Mouse (Mus musculus) lung, postnatal 10 days (tissue): ENCODE measurements at regions not wholly inside any gene's neighbourhood (a gene's known extent, or its start where the extent isn't known, plus 50 kb on each side); places are given as distances from the start of the nearest gene placed in this dataset.

Experiments used
- DNase-seq: peaks from one replicate; pipeline ENCODE4 v3.0.0; 2021

DNA sequence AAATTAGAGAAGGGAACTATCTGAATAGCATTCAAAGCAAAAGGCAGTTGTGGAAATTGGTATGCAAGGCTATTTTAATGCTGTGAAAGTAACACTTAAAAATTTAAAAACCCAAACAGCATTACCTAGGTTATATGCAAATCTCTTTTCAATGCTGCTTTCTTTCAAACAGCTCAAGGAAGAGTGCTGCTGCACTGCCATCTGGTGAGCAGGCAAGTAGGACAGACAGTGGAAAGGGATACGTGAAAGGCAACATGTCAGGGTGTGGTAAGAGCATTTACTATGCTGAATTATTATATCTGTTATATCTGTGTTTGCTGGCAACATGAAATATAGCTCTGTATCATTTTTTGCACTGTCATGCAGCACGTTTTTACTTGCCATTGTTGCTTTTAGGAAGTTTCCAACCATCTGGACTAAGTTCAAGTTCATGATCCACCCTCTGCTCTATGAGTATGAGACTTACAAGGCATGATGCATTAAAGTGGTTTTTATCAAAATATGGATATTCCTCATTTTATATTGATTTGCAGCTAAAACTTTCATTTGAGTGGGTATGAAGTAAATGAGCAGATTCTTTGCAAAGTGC, 1223.0 kb downstream of the Dnajb9 start:
- DNase-seq = no peak

DNA sequence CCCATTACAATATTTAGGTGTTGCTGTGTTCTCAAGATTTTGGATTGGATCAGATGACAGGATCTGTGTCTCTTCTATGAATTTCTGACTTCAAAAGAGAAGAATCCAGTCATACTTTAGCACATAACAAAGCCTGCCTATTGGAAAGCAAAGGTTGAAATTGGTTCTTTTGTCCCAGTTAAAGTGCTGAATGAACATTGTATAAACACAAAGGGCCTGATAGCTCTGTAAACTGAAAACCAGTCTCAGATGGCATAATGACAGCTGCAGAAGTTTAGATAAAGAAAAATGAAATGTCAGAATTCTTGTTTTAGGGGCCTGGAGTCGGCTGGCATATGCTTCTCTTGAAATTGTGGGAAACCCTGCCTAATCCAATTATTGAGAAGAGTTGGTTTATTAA, 1223.6 kb downstream of the Dnajb9 start:
- DNase-seq = no peak

DNA sequence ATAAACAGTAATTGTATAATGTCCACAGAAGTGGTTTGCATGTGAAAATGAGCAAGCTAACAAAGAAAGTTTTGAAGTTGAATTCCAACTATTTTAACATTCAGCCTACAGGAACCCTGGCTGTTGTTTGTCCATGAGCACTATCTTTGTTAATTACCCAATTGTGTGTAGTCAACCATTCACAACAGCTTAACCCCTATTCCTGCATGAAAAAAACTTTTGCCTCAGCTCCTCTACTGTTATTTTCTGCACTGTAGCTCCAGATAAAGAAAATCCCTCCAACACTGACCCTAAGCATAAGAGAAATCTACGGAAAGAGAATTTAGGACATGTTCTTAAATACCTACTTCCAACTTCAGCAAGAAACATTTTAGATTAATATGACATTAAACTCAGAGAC, 1224.0 kb downstream of the Dnajb9 start:
- DNase-seq = no peak

DNA sequence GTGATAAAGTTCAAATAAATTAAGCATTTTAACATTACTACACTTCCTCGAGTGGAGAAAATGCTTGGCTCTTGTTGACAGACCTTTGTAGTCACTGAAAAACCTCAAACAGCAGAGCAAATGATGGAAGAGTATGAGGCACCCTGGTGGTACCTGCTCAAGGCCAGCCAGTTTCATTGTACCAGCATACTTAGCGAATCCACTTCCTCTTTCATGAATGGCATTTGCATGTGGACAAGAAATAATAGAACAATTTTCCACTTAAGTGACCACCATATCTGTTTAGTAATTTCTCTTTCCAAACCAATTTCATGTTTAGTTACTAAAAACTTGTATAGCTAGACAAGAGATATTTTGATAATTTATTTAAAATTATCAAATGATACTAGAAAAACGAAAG, 1231.3 kb downstream of the Dnajb9 start:
- no peak for DNase-seq

DNA sequence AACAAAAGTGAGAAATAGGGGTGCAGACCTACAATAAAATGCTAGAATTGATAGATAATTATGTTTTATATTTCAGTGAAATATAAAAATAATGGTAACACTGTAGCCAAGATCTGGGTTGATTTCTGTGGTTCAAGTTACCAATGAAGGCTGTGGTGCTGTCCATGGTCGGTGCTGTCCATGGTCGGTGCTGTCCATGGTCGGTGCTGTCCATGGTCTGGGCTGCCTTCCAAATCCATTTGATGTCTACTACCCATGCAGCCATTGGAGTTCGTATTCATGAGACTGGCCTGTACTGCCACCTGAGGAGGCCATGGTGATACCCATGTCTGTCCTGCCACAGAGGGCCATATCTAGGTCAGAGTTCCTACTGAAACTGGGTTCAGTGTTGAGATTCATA, 1237.4 kb downstream of the Dnajb9 start:
- DNase-seq = peak; percentile 27

DNA sequence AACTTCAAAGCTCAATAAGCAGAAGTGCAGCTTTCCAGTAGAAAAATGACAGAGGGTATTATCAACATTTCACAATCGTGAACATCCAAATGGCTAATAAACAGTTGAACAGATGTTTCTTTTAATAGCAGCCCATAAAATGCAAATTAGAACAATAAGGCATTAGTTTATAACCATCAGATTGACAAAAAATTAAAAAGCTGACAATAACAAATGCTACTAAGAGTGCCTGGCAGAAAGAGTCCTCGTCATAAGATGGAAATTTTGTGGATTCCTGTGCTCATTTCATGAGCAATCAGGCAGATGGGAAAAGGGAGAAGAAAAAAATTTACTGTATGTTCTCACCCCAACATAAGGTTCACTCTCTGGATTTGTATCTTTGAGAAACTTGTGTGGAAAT, 1248.6 kb downstream of the Dnajb9 start:
- no peak for DNase-seq

DNA sequence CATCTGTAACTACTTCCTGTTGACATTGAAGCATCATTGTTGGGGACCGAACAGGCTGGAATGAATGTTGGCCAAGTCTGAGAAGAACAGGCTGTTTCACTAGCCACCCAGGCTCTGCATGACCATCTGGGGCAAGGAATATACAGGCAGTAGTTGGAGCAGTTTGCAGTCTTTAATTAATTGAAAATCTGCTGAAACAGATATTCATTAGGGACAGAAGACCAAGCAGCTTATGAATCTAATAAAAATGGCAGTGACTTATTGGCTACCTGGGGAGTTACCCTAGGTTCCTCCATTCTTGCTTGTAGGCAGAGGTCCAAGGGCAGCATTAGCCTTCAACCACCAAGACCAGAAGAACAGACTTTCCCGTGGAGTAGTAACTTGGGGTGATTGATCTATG, 1262.2 kb downstream of the Dnajb9 start:
- no peak for DNase-seq

DNA sequence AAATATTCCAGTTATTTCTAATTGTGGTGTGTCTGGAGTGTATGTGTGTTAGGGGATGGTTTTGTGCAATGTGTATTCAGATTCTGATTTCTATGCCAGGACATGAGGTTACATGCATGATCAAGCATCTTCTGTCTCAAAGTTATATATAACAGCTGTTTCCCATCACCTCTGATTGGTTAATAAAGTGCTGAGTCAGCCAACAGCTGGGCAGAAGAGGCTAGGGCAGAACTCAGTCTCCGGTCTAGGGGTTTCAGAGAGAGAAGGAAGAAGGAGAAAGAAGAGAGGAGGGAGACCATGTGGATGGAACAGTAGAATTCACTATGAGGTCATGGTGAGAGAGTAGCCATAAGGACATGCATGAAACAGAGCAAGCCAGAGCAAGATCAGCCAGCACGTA, 1295.8 kb downstream of the Dnajb9 start:
- DNase-seq = no peak
